Mouse (Mus musculus) olfactory bulb, adult 2 months (tissue): ENCODE results near the gene Gm10260.

Experiments
- CTCF ChIP-seq: fragments of 200-500 bp; IDR thresholded peaks from 2 replicates; pipeline ENCODE4 v1.5.1; 2012; ENCODE audit warnings: low read depth, mild to moderate bottlenecking, low read length, moderate library complexity; ENCODE audit not compliant: insufficient read depth
- POLR2A ChIP-seq: fragments of 200-500 bp; IDR thresholded peaks from 2 replicates; pipeline ENCODE4 v1.6.1; 2012; ENCODE audit warnings: mild to moderate bottlenecking, low read depth, low read length, moderate library complexity; ENCODE audit not compliant: insufficient read depth

DNA sequence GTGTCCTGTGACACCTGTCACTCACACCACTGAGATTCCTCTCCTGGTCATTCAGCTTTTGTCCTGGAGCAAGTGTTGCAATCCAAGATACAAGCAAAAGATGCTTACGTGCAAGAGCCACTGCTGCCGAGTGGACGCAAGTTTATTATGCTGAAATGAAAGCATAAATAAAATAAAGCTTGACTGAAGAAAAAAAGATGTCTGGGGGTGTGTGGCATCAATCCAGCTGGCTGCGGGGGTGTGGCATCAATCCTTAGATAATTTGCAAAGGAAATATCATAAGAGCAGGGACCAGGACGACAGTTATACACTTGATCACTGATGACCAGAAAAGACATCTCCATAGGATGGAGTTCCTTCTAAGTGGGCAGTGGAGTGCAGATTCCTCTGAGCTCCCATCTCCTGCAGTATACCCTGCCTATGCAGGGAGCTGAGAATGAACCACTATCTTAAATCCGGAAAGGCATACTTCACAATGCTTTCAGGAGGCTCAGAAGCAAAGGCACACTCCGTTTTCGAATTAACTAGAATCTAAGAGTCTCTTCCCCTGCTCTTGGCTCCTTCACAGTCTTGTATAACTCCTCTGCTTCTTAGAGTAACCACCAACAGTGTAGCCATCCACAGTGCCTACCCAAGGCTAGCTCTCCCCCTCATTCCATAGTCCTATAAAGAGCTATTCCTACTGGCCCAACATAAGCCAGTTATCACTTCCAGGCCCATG, 23.2 kb upstream of the Gm10260 start:
- TF ChIP-seq CTCF (no peak), POLR2A (no peak)
